Mouse (Mus musculus) left cerebral cortex, postnatal 25 days (tissue): Measurements from ENCODE around the gene Gm21973. TPM values are rescaled to one million over a fixed set of nuclear protein-coding genes. Genes with fewer than 3 reads are reported as not detected.

ENCODE experiments used
- DNase-seq, 2 experiments: peaks; one replicate each; pipeline ENCODE4 v3.0.0; 2022; ENCODE audit warnings: low spot score in 2 of 2, mixed read lengths in 1 of 2
- intact Hi-C: fragments of 180-260 bp; cut with DNase I; formaldehyde crosslinking; loops from one replicate; pipeline ENCODE4 v1.15.1; 2025
- total RNA-seq, 2 experiments: library from RNA; stranded (reverse); gene quantifications; 2 replicates each; pipeline ENCODE4 v1.2.3; 2021

The Gm21973 gene
- total RNA-seq, 2 experiments from 2014 or later = not detected

GRCm38 (mm10) chr15:10379757-10380458 lies 54.7 kb downstream of the Gm21973 start:
- DNase-seq = no peak
- intact Hi-C loops = no loop called here

GRCm38 (mm10) chr15:10387263-10387662 lies 62.1 kb downstream of the Gm21973 start:
- no peak for DNase-seq
- intact Hi-C loops = no loop called here

- DNase-seq = no peak
- intact Hi-C loops = no loop called here
Observed at GRCm38 (mm10) chr15:10399795-10400194, 74.6 kb downstream of the Gm21973 start.

- intact Hi-C loops = no loop called here
- DNase-seq = peak in 1 of 2 experiments; percentile 86
Observed at GRCm38 (mm10) chr15:10400415-10400814, 75.2 kb downstream of the Gm21973 start.

- intact Hi-C loops = loop anchor here (5.0 kb wide), 1 partner anchor 52 kb away; no protein-coding TSS in a partner anchor
Observed at GRCm38 (mm10) chr15:10409842-10410241, 84.7 kb downstream of the Gm21973 start.

GRCm38 (mm10) chr15:10410881-10411280 lies 85.7 kb downstream of the Gm21973 start:
- peak in 1 of 2 experiments; percentile 90 for DNase-seq
- intact Hi-C loops = loop anchor here (1.0 to 5.0 kb wide), 2 partner anchors 15 to 51 kb away; no protein-coding TSS in a partner anchor

More at GRCm38 (mm10) chr15:10409842-10410241, 84.7 kb downstream of the Gm21973 start:
- no peak for DNase-seq

GRCm38 (mm10) chr15:10413656-10414055 lies 88.5 kb downstream of the Gm21973 start:
- intact Hi-C loops = loop anchor here (5.0 kb wide), 1 partner anchor 49 kb away; no protein-coding TSS in a partner anchor
- peak in 1 of 2 experiments; percentile 81 for DNase-seq

- intact Hi-C loops = no loop called here
- no peak for DNase-seq
Observed at GRCm38 (mm10) chr15:10421138-10421784, 96.1 kb downstream of the Gm21973 start.

GRCm38 (mm10) chr15:10421785-10422144 lies 96.6 kb downstream of the Gm21973 start:
- intact Hi-C loops = no loop called here
- no peak for DNase-seq

Other genes with a start within 250 kb of the Gm21973 start
- 1 to 10 TPM; 3.5 to 4.1 TPM for gene Prlr, start 148.1 kb upstream of the Gm21973 start, total RNA-seq
- not detected for gene Agxt2, start 33.2 kb downstream of the Gm21973 start, total RNA-seq
- 10 to 100 TPM; 22.3 to 31.7 TPM for gene Dnajc21, start 145.1 kb downstream of the Gm21973 start, total RNA-seq
- 10 to 100 TPM; 20.8 to 21.8 TPM for gene Brix1, start 160.6 kb downstream of the Gm21973 start, total RNA-seq
- 10 to 100 TPM; 12.8 to 13.1 TPM for gene Rad1, start 160.6 kb downstream of the Gm21973 start, total RNA-seq
- gene Ttc23l, start 233.3 kb downstream of the Gm21973 start, total RNA-seq = not detected